Mouse (Mus musculus): ENCODE results near the gene Acss3. TPM values are rescaled to one million over a fixed set of nuclear protein-coding genes. Genes with fewer than 3 reads are reported as not detected.

Acss3 gene
- 0.07 TPM for polyA plus RNA-seq (2017; shearing (Covaris generic))

GRCm38 (mm10) chr10:107123529-107124335, at the start of gene Acss3:
Acss3 (minus strand) TSS chr10:107123668.

Other genes with a start within 250 kb of the Acss3 start
- not detected for gene Lin7a, start 148.0 kb upstream of the Acss3 start, polyA plus RNA-seq (2017; shearing (Covaris generic))